Mouse (Mus musculus): ENCODE results near the gene Adgre4.

Gene Adgre4

GRCm38 (mm10) chr17:55749786-55750185 is at the start of gene Adgre4:
Gene Adgre4, plus strand, starts transcription at chr17:55749984.
- no peak for DNase-seq (ENCODE audit: low spot score)

GRCm38 (mm10) chr17:55702161-55702820 is 47.5 kb upstream of the Adgre4 start:
- DNase-seq (ENCODE audit: low spot score), result peak; percentile 87

DNA sequence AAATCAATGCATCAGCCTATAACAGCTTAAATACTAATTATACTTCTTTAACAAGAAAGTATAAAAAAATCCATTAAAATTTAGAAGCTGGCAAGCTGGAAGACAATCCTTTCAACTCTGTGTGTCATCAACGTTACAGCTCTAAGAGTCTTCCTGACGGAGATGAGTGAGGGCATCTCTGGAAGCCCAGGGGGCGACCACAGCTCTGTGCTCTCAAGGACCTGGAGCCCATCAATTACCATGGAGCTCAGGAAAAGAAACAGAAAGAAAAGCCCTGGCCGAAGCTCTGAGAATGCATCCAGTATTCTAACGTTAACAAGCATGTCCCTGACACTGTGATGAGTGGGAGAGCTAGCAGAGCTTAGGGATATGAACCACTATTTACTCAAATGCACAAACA is 46.9 kb upstream of the Adgre4 start:
- DNase-seq (ENCODE audit: low spot score), result no peak

- DNase-seq (ENCODE audit: low spot score), result peak; percentile 97
Measured at GRCm38 (mm10) chr17:55711984-55712811, 37.6 kb upstream of the Adgre4 start, which contains the start of gene Pot1b. Gene Pot1b, minus strand, starts transcription at chr17:55712628.

- DNase-seq (ENCODE audit: low spot score), result no peak
Measured at GRCm38 (mm10) chr17:55721270-55721669, 28.5 kb upstream of the Adgre4 start.

GRCm38 (mm10) chr17:55722250-55722649 is 27.5 kb upstream of the Adgre4 start:
- no peak for DNase-seq (ENCODE audit: low spot score)

GRCm38 (mm10) chr17:55726193-55726592 is 23.6 kb upstream of the Adgre4 start:
- no peak for DNase-seq (ENCODE audit: low spot score)

GRCm38 (mm10) chr17:55736675-55737074 is 13.1 kb upstream of the Adgre4 start:
- DNase-seq (ENCODE audit: low spot score), result no peak

- no peak for DNase-seq (ENCODE audit: low spot score)
Measured at GRCm38 (mm10) chr17:55751170-55751569, 1.4 kb downstream of the Adgre4 start.

GRCm38 (mm10) chr17:55813642-55814041 is 63.9 kb downstream of the Adgre4 start:
- DNase-seq (ENCODE audit: low spot score), result peak; percentile 6

- DNase-seq (ENCODE audit: low spot score), result no peak
Measured at GRCm38 (mm10) chr17:55816853-55817252, 67.1 kb downstream of the Adgre4 start.

- DNase-seq (ENCODE audit: low spot score), result no peak
Measured at GRCm38 (mm10) chr17:55821566-55821965, 71.8 kb downstream of the Adgre4 start.

GRCm38 (mm10) chr17:55843067-55843466 is 93.3 kb downstream of the Adgre4 start:
- no peak for DNase-seq (ENCODE audit: low spot score)

DNA sequence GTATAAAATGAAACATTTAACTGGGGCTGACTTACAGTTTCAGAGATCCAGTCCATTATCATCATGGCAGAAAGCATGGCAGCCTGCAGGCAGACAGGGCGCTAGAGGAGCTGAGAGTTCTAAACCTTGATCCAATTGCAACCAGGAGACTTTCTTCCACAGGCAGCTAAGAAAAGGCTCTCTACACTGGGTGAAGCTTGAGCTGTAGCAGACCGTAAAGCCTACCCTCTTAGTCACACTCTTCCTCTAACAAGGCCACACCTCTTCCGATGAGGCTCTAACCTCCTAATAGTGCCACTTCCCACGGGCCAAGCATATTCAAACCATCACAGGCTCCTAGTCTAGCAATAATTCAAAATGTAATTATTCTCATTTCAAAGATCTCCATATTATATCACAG is 127.4 kb downstream of the Adgre4 start:
- no peak for DNase-seq (ENCODE audit: low spot score)

- peak; percentile 57 for DNase-seq (ENCODE audit: low spot score)
Measured at GRCm38 (mm10) chr17:55878282-55878635, 128.5 kb downstream of the Adgre4 start.

GRCm38 (mm10) chr17:55878636-55879369 is 129.0 kb downstream of the Adgre4 start, which contains the start of gene Zfp119a:
Gene Zfp119a, minus strand, starts transcription at chr17:55878930.
- DNase-seq (ENCODE audit: low spot score), result peak; percentile 91

DNA sequence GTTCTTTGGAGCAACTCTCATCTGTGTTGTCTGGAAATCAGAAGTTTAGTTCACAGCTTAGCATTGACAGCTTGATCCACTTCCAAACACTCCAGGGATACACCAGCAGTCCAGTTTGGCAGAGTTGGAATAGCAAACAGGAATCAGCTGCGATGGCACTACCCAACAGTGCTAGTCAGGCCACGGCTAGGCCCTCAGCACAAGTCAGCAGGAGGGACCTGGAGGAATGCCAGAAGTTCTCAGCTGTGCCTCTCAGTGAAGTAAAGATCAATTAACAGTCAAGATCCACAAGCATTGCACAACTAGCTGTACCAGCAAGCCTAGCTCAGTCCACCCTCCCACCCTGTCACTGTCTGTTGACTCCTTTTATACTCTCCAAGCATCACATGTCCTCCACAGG is 133.8 kb downstream of the Adgre4 start:
- peak; percentile 54 for DNase-seq (ENCODE audit: low spot score)

- DNase-seq (ENCODE audit: low spot score), result no peak
Measured at GRCm38 (mm10) chr17:55884912-55885311, 135.1 kb downstream of the Adgre4 start.

DNA sequence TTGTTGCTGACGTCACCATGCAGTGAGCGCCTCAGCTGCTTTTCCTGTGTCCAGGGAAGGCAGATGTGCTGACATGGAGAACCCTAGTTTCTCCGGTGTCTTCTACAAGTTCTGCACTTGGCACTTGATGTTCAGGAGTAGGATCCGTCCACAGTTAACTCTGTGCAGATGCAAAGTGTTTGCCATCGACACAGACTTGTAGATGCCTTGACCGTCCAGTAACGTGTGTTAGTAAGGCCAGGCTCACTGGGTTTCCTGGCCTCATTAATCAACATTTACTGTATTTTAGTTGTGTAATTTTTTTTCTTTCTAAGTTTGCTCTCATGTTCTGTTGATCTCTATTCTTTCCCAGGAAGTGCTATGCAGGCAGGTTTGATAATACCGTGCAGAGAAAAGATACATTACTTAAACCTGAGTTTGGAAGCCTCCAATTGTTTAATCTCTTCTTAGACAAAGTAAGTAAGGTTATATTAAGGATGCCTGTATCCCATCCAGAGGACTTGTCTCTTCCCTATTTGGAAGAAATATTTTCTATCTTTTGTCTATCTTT is 142.7 kb downstream of the Adgre4 start:
- DNase-seq (ENCODE audit: low spot score), result peak; percentile 39

DNA sequence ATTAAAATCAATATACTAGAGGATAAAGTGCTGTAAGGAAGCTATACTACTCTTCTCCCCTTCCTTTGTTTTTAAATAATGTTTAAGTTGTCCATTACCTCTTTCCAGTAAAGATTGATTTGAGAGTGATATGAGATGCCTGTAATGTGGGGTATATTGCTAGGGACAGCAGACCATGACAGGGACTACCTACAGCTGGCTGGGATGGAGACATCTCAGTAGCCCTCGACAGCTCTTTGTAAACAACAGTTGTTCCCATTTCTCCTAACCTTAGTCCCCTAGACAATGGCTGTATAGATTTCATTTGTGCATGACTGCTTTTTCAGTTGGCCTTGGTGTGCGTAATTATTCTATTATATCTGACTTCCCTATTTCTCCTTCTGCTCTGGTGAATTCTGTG is 153.3 kb downstream of the Adgre4 start:
- no peak for DNase-seq (ENCODE audit: low spot score)
